Mouse (Mus musculus) T-helper 2 cell (primary cell): ENCODE data around the gene 5330417C22Rik.
"Not testable (repeated sequence)": the region's sequence is repeated elsewhere in the genome, so short reads cannot be mapped to it uniquely, and the experiment has no call there.

Experiments
- in situ Hi-C: fragments of 300-600 bp; cut with MboI, MseI; formaldehyde crosslinking; loops from one replicate; pipeline ENCODE4 v1.15.1; 2025; ENCODE audit warnings: high pct_unique_total_duplicates

Gene 5330417C22Rik

DNA sequence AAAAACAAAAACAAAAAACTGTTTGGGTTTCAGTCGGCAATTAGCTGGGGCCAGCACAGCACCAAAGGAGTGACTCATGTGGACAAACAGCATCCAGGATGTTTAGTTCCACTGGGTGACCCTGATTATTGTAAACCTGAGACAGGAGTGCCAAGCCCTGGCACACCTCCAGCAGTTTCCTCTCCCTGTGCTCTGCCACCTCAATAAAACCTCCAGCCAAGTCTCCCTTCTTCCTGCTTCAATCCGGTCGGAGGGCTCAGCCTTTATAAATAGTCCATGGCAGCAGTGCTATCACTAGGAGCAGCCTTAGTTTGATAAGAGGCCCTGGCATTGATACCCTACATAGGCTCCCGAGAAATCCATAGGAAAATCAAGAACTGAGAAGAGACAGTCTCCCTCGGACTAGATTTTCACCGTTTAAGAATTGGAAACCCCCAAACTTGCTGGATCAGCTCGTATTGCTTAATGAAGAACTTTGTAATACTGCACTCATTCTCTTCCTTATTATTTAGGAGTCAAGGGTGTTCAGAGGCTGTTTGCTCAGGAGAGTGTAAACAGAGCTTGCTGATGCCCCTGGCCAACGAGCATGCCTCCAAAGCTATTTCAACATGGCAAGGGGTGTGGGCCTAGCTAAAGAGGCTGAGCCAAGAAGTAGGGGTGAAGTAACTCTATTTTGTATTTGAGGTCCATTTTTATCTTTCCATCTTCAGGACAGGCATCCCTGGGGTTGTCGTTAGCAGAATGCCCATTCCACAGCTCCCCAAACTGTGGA lies 3.0 kb downstream of the 5330417C22Rik start:
- in situ Hi-C loops: no loop called here

DNA sequence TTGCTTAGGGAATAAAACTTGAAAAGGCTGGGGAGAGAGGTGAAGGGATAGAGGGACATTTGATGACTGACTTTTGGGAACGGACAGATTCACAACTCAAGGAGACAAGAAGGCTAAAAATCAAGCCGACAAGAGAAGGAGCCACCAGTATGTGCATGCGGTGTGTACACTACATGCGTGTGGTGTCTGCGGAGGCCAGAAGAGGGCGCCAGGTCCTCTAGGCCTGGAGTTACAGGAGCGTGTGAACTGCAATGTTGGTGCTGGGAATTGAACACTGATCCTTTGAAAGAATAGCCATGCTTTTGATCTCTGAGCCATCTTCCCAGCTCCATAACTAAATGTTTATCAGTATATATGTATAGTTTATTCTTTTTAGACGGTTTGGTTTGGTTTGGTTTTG lies 7.8 kb downstream of the 5330417C22Rik start:
- in situ Hi-C loops: no loop called here

DNA sequence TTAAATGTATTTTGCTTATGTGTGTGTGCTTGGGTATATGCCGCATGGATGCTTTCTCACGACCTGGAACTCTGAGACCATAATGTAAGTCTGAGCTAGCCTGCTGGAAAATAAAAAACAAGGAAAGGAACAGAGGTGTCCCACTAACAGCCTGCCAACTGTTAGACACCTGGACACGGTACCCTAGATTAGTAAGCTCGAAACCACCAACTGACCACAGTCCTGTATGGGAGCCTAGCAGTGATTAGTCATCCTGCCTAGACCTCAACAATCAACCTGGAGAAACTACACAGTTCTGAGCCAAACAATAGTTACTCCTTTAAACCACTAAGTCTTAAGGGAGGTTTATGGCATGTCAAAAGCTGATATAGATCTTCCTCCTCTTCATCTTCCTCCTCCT lies 12.9 kb downstream of the 5330417C22Rik start:
- in situ Hi-C loops: no loop called here

- in situ Hi-C loops: loop anchor here (10.0 kb wide), 1 partner anchor 1823 kb away; no protein-coding TSS in a partner anchor
Measured at GRCm38 (mm10) chr3:108518276-108518675, 18.1 kb downstream of the 5330417C22Rik start.

- in situ Hi-C loops: loop anchor here (10.0 kb wide), 1 partner anchor 1819 kb away; no protein-coding TSS in a partner anchor
Measured at GRCm38 (mm10) chr3:108513465-108513864, 22.9 kb downstream of the 5330417C22Rik start.

- in situ Hi-C loops: loop anchor here (10.0 kb wide), 1 partner anchor 1816 kb away; no protein-coding TSS in a partner anchor
Measured at GRCm38 (mm10) chr3:108510716-108511483, 25.4 kb downstream of the 5330417C22Rik start.

DNA sequence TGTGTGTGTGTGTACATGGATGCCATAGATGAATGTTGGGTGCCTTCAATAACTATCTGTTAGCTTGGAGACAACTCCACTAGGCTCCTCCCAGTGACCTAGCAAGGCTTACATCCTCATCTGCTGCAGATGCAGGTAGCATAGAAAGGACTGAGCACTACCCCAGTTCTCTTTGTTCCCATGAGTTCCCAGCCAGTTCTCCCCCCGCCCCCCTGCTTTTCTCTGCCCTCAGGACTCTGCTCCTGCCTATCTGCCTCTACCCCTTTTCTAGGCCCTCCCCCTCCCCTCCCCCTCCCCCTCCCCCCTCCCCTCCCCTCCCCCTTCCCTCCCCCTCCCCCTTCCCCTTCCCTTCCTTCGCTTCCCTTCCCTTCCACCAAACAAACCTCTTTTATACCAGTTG lies 26.2 kb downstream of the 5330417C22Rik start:
- in situ Hi-C loops: loop anchor here (10.0 kb wide), 1 partner anchor 1815 kb away; no protein-coding TSS in a partner anchor

DNA sequence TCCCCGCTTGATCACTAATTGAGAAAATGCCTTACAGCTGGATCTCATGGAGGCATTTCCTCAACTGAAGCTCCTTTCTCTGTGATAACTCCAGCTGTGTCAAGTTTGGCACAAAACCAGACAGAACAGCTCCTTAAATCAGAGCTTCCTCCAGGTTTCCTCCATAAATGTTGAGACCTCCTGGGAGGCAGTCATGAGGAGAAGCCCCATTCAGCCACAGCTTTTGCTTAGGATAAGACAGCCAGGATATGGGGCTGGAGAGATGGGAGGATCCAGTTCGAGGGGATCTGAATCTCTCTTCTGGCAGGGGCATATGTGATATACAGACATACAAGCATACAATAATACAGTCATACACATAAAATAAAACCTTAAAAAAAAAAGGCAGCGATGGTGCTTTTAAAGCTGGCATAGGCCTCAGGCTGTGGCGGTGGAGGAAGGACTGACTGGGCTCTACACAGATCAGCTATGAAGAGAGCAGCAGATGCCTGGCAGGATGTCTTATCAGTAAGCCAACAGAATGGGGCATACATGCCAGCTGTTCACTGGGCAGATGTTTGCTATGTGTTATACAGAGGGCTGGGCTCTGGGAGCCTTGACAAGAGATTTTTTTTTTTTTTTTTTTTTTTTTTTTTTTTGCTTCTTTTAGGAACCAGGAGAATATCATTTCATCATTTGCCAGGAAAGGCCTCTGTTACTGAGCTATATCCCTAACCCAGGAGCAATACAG lies 27.4 kb downstream of the 5330417C22Rik start:
- in situ Hi-C loops: no loop called here

GRCm38 (mm10) chr3:108503908-108504307 lies 32.4 kb downstream of the 5330417C22Rik start:
- in situ Hi-C loops: no loop called here

DNA sequence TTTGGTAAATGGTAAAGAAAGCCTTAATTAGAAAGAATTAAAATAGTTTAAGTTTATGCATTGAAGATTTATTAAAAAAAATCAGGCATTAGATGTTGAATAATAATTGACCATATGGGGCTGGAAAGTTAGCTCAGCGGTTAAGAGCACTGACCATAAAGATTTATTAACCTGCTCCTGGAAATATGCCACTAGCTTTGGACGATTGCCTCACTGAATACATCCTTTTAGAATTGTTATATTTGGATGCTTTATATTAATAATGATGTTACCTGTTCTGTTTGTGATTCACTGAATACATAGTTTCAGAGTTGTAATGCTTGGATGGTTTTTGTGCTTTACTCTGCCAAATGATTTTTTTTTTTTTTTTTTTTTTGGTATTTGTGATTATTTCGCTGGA lies 34.9 kb downstream of the 5330417C22Rik start:
- in situ Hi-C loops: not testable (repeated sequence)

DNA sequence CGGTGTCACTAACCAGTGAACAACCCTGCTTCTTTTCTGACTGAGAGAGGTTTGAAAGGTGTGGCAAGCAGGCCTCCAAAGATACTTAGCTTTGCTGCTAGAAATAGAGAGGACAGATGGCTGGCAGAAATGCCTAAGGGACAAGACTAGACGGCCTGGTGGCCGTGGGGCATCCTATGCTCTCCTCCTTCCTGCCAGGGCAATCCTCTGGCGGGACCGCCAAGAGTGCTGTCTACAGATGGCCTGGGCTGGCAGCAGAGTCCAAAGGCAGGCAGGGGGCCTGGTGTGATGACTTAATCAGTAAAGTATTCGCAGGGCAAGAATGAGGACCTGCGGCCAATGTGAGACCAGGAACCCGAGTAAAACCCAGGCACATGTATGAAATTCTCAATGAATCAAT lies 36.5 kb downstream of the 5330417C22Rik start:
- in situ Hi-C loops: no loop called here

DNA sequence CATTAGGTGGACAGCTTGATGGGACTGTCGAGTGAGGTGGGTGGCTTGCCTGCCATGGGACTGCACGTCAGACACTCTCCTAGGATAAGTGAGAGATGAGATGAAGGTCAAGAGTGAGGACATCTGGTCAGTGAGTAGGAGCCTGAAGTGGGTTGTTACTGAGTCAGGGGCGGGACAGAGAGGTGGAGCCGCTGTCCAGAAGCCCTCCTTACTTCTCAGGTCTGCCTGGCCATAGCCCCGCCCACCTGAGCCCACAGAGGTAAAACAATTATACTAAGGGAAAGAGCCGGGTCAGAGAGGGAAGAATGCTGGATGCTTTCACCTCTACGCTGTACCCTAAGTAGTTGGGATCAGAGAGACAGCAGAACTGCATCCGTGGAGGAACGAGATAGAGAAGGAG lies 38.7 kb downstream of the 5330417C22Rik start:
- in situ Hi-C loops: no loop called here

DNA sequence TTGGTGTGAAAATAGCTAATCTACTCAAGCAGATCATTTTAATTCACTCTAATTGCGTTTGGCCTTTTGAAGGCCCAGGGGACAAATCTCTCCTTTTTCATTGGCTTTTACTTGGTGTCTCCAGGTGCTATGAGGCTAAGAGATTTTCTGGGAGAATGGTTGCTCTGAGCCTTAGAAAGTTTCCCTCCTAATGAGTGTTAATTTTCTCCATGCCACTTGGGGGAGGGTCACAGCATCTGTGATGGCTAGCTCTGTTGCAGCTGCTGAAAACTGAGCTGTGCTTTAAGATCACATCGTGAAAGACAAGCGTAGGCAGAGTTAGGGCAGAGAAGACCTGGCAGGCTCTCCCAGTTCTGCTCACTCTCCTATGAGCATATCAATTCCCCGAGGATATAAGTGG lies 40.9 kb downstream of the 5330417C22Rik start:
- in situ Hi-C loops: no loop called here

DNA sequence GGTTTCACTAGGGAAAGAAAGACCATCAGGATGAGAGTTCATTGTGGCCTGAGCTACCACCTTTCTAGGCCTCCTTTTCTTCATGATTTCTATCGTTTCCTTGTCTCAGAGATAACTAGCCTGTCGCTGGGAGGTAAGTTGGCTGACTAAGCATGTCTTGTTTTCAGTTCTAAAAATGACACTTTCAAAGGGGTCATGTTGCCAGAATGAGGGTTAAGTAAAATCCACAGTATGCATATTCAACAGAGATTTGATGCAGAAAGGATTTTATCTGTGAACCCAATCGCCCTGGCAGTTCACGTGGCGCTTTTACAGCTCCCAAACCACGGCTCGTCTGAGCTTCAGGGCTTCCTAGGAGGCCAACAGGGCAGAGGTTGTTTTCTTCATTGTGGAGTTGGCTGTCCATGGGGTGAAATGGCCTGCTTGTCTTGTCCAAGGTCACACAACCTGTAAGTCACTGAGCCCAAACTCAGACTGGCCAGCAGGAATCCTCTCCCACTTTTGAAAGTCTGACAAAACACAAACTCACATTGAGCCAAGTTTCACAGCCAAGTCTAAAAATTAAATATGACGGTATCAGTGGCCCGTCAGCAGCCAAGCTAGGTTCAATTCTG lies 41.4 kb downstream of the 5330417C22Rik start:
- in situ Hi-C loops: no loop called here

- in situ Hi-C loops: no loop called here
Measured at GRCm38 (mm10) chr3:108489968-108490367, 46.4 kb downstream of the 5330417C22Rik start.

- in situ Hi-C loops: no loop called here
Measured at GRCm38 (mm10) chr3:108484749-108485148, 51.6 kb downstream of the 5330417C22Rik start.

DNA sequence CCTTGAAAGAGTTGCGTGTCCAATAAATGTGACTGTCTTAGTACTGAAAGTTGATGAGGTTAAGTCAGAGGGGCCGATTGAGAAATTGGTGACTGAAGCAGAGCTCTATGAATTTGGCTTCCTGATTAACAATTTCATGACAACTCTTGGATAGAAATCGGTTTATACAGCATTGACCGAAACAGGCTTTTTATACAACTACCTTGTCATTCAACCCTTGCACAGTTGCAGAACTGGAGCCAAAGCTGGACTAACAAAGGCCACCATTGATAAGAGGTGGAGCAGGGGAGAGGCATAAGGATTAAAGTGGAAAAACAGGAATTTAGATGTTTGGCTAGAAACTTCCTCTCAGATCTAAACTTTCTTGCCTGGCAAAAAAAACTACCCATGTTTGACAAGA lies 57.5 kb downstream of the 5330417C22Rik start:
- in situ Hi-C loops: no loop called here

DNA sequence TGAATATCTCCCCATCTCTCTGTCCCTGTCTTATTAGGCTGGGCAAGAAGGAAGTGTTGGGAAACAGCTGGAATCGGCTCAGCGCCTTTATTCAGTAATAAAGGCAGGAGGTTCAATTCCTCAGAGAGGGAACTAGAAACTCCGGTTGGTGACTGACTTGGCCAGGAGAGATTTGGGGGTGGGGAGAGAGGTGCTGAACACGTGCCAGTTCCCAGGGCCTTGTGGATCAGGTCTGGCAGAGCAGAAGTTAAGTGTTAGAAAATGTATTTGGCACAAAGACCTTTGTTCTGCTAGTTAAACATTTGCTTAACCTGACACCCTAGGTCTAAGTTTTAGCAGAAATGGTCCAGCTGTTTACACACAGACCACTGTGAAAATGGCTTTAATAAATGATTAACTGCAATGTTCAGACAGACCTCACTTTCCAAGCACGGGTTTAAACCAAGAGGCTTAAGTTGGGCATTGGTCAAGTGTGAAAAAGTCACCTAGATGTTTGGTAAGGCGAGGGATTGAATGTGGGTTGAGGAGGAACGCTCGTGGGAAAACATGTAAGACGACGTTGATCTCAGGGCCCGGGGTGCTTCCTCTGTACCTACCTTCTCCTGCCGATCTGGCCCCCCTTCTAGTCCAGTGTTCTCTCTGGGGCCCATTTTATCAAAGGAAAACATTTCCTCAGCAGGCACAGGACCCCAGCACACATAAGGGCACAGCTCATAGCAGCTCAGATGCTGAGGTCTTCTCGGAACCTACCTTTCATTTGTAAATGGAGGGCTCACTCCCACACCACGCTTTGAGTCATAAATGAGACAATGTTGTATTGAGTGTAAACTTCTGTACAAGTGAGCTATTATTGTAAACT lies 59.3 kb downstream of the 5330417C22Rik start:
- in situ Hi-C loops: no loop called here

DNA sequence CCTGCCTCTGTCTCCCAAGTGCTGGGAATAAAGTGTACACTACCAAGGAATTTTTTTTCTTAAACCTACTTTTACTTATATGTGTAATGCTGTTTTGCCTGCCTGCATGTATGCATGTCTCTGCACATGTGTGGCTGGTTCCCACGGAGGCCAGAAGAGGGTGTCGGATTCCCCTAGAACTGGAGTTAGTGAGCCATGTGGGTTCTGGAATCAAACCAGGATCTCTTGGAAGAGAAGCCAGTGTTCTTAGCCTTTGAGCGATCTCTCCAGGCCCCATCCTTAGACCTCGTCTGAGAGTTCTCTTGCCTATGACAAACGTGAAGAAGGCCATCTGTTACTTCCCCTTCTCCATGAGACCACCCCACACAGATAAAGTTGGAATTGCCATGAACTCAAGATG lies 60.8 kb downstream of the 5330417C22Rik start:
- in situ Hi-C loops: no loop called here

DNA sequence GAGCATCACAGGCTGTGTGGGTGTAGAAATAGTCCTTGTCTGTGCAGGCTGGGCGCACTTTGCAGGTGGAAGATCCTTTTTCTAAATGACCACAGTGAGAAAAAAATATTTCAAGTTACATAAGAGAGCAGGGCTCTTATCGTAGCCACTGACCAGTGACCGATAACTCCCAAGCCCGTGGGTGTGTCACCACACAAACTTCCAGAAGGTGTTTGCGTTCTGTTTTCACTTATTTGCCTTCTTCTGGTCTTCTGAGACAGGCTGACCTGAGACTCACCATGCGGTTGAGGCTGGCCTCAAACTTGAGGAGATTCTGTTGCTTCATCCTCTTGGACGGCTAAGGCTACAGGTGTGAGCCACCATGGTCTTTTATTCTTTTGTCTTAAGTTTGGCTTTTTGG lies 61.4 kb downstream of the 5330417C22Rik start:
- in situ Hi-C loops: no loop called here

DNA sequence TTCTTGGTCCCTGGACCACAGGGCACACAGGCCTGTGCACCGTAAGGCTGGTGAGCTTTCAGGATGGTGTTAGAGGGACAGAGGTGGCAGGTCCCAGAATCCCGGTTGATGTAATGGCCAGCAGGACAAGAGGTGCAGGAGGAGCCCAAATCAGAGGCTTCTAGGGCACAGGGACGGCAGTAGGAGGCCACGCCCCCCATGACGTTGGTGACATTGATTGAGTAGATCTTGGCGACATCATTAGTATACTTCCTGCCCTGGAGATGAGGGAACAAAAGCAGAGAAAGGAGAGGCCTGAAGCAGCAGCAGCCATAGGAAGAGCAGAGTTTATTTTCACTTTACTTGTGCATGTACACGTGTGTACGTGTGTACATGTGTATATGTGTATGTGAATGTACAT lies 68.6 kb downstream of the 5330417C22Rik start:
- in situ Hi-C loops: no loop called here
